Mouse (Mus musculus) stomach, embryonic 14.5 days (tissue): Measurements from ENCODE around the gene Grm7. TPM values are rescaled to one million over a fixed set of nuclear protein-coding genes. Genes with fewer than 3 reads are reported as not detected.

Experiments used
- ATAC-seq: fragments of 200-750 bp; cut with Nextera tagmentation; 2 replicates; pipeline ENCODE4 v1.8.0; 2017; ENCODE audit warnings: low read depth, moderate TSS enrichment; ENCODE audit not compliant: insufficient number of reproducible peaks, insufficient read depth, low FRiP score
- H3K27ac ChIP-seq: fragments of 300-500 bp; sonication (generic); 2 replicates; pipeline ENCODE4 v1.5.1; 2014; ENCODE audit warnings: mild to moderate bottlenecking, low read length, moderate library complexity, mixed read lengths
- H3K27me3 ChIP-seq: fragments of 300-500 bp; sonication (generic); 2 replicates; pipeline ENCODE4 v1.6.1; 2014; ENCODE audit warnings: low read length, control low read depth, mixed read lengths; ENCODE audit not compliant: control insufficient read depth, insufficient read depth
- H3K36me3 ChIP-seq: fragments of 300-500 bp; sonication (generic); 2 replicates; pipeline ENCODE4 v1.6.1; 2014; ENCODE audit warnings: mild to moderate bottlenecking, control low read depth, low read length, moderate library complexity, mixed read lengths; ENCODE audit not compliant: control insufficient read depth, insufficient read depth
- H3K4me1 ChIP-seq: fragments of 300-500 bp; sonication (generic); 2 replicates; pipeline ENCODE4 v1.6.1; 2014; ENCODE audit warnings: low read length, control low read depth, mixed read lengths; ENCODE audit not compliant: control insufficient read depth, insufficient read depth
- H3K4me2 ChIP-seq: fragments of 300-500 bp; sonication (generic); replicated peaks from 2 replicates; pipeline ENCODE4 v1.6.1; 2014; ENCODE audit warnings: low read depth, low read length, control low read depth
- H3K4me3 ChIP-seq: fragments of 300-500 bp; sonication (generic); 2 replicates; pipeline ENCODE4 v1.5.1; 2014; ENCODE audit warnings: low read depth, low read length, control low read depth
- H3K9ac ChIP-seq: fragments of 300-500 bp; sonication (generic); replicated peaks from 2 replicates; pipeline ENCODE4 v1.6.1; 2014; ENCODE audit warnings: low read depth, mild to moderate bottlenecking, control low read depth, low read length, moderate library complexity, mixed read lengths
- H3K9me3 ChIP-seq: fragments of 300-500 bp; sonication (generic); 2 replicates; pipeline ENCODE4 v1.6.1; 2016; ENCODE audit warnings: low read depth, low read length, control low read depth; ENCODE audit not compliant: control insufficient read depth
- WGBS: fragments of 180-500 bp; shearing (Covaris S2); extraction: QIAGEN DNeasy Blood & Tissue Kit; methylation state at CpG from one replicate; pipeline ENCODE4 v1.1.7; 2014; 5-methylcytosine and 5-hydroxymethylcytosine counted together
- polyA plus RNA-seq: library from polyadenylated mRNA; unstranded; fragments of >200 nt; fragmentation: Nextera tagmentation; extraction: Ambion mirVana; gene quantifications from 2 replicates; pipeline ENCODE4 v1.2.1, GENCODE M21; 2014

Gene Grm7
- polyA plus RNA-seq, 1 experiment from 2014 or later: 3.3 TPM

- no peak for ATAC-seq
Measured at GRCm38 (mm10) chr6:111584851-111585250, 939.5 kb downstream of the Grm7 start.

GRCm38 (mm10) chr6:111587572-111587971, 942.2 kb downstream of the Grm7 start:
- Histone ChIP-seq H3K4me2 (no peak overlapping the region), H3K27ac (no peak overlapping the region), H3K27me3 (no peaks in the 10 kb centered on the region), H3K36me3 (no peaks in the 10 kb centered on the region), H3K9ac (no peak overlapping the region), H3K4me1 (no peaks in the 10 kb centered on the region), H3K4me3 (no peak overlapping the region), H3K9me3 (no peaks in the 10 kb centered on the region)
- no peak for ATAC-seq
- WGBS: 65% methylated on average over 3 of the region's 3 CpGs

More at GRCm38 (mm10) chr6:111584851-111585250, 939.5 kb downstream of the Grm7 start:
- 66% methylated on average over 2 of the region's 2 CpGs for WGBS
- Histone ChIP-seq H3K4me2 (no peak overlapping the region), H3K27ac (no peak overlapping the region), H3K4me3 (no peak overlapping the region), H3K36me3 (no peaks in the 10 kb centered on the region), H3K9ac (no peak overlapping the region), H3K4me1 (no peaks in the 10 kb centered on the region), H3K27me3 (no peaks in the 10 kb centered on the region), H3K9me3 (no peaks in the 10 kb centered on the region)

- Histone ChIP-seq H3K9me3 (no peaks in the 10 kb centered on the region), H3K27ac (no peak overlapping the region), H3K4me1 (no peaks in the 10 kb centered on the region), H3K4me2 (no peak overlapping the region), H3K9ac (no peak overlapping the region), H3K4me3 (no peak overlapping the region), H3K27me3 (no peaks in the 10 kb centered on the region), H3K36me3 (no peaks in the 10 kb centered on the region)
- no peak for ATAC-seq
- 87% methylated on average over 4 of the region's 4 CpGs for WGBS
Measured at GRCm38 (mm10) chr6:111601892-111602654, 956.7 kb downstream of the Grm7 start.

GRCm38 (mm10) chr6:111610396-111610795, 965.0 kb downstream of the Grm7 start:
- no peak overlapping the region for H3K4me3 ChIP-seq
- H3K4me2 ChIP-seq: no peak overlapping the region
- ATAC-seq: no peak
- no peaks in the 10 kb centered on the region for H3K36me3 ChIP-seq
- no peaks in the 10 kb centered on the region for H3K4me1 ChIP-seq
- WGBS: 85% methylated on average over 3 of the region's 3 CpGs
- H3K9ac ChIP-seq: no peak overlapping the region
- no peaks in the 10 kb centered on the region for H3K9me3 ChIP-seq
- H3K27me3 ChIP-seq: no peaks in the 10 kb centered on the region
- H3K27ac ChIP-seq: no peak overlapping the region

- H3K36me3 ChIP-seq: no peaks in the 10 kb centered on the region
- no peaks in the 10 kb centered on the region for H3K4me1 ChIP-seq
- no peak overlapping the region for H3K27ac ChIP-seq
- H3K9me3 ChIP-seq: no peaks in the 10 kb centered on the region
- H3K4me3 ChIP-seq: no peak overlapping the region
- no peak for ATAC-seq
- H3K9ac ChIP-seq: no peak overlapping the region
- no peaks in the 10 kb centered on the region for H3K27me3 ChIP-seq
- H3K4me2 ChIP-seq: no peak overlapping the region
Measured at GRCm38 (mm10) chr6:111613834-111614233, 968.5 kb downstream of the Grm7 start.
